Mouse (Mus musculus) heart, embryonic 12.5 days (tissue): ENCODE results near the gene Oser1. TPM values are rescaled to one million over a fixed set of nuclear protein-coding genes. Genes with fewer than 3 reads are reported as not detected.

Source experiments
- ATAC-seq: fragments of 200-750 bp; cut with Nextera tagmentation; 2 replicates; pipeline ENCODE4 v1.8.0; 2017; ENCODE audit warnings: moderate TSS enrichment, moderate library complexity; ENCODE audit not compliant: insufficient number of reproducible peaks, low FRiP score
- H3K27ac ChIP-seq: fragments of 300-500 bp; sonication (generic); 2 replicates; pipeline ENCODE4 v1.5.1; 2016; ENCODE audit warnings: mild to moderate bottlenecking, moderate library complexity; ENCODE audit not compliant: poor library complexity, severe bottlenecking
- H3K27me3 ChIP-seq: fragments of 300-500 bp; sonication (generic); replicated peaks from 2 replicates; pipeline ENCODE4 v1.6.1; 2016; ENCODE audit warnings: mild to moderate bottlenecking, moderate library complexity
- H3K36me3 ChIP-seq: fragments of 300-500 bp; sonication (generic); 2 replicates; pipeline ENCODE4 v1.6.1; 2016; ENCODE audit warnings: mild to moderate bottlenecking, moderate library complexity
- H3K4me1 ChIP-seq: fragments of 300-500 bp; sonication (generic); replicated peaks from 2 replicates; pipeline ENCODE4 v1.6.1; 2016; ENCODE audit warnings: mild to moderate bottlenecking
- H3K4me2 ChIP-seq: fragments of 300-500 bp; sonication (generic); 2 replicates; pipeline ENCODE4 v1.6.1; 2016; ENCODE audit warnings: mild to moderate bottlenecking, moderate library complexity
- H3K4me3 ChIP-seq: fragments of 300-500 bp; sonication (generic); 2 replicates; pipeline ENCODE4 v1.5.1; 2016; ENCODE audit warnings: mild to moderate bottlenecking
- H3K9ac ChIP-seq: fragments of 300-500 bp; sonication (generic); 2 replicates; pipeline ENCODE4 v1.6.1; 2016; ENCODE audit warnings: mild to moderate bottlenecking, moderate library complexity
- H3K9me3 ChIP-seq: fragments of 300-500 bp; sonication (generic); replicated peaks from 2 replicates; pipeline ENCODE4 v1.6.1; 2016; ENCODE audit warnings: mild to moderate bottlenecking, moderate library complexity
- WGBS: fragments of 180-500 bp; shearing (Covaris S2); methylation state at CpG from one replicate; pipeline ENCODE4 v1.1.7; 2016; 5-methylcytosine and 5-hydroxymethylcytosine counted together
- polyA plus RNA-seq: library from polyadenylated mRNA; unstranded; fragments of >200 nt; fragmentation: Nextera tagmentation; extraction: Ambion mirVana; gene quantifications from 2 replicates; pipeline ENCODE4 v1.2.1, GENCODE M21; 2016

Oser1 gene
- polyA plus RNA-seq, 1 experiment from 2014 or later: 55.3 TPM

DNA sequence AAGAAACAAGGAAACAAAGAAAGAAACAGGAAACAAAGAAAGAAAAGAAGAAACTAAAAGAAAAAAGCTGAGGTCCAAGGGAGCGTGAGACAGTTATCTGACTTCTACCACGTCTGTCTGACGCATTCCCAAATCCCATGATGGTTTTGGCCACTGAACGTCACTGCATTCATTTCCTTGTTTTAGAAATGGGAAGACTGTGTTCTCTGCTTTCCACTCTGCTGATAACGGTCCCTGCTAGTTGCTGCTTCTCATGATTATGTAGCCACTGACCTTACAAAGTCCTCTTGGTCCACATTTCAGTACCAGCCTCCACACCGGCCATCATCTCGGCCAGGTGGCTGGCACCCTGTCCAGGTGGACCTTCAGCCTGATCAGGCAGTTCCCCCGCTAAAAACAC lies 25.3 kb downstream of the Oser1 start:
- H3K4me1 ChIP-seq: peaks cover 19% of the 10 kb centered on the region
- WGBS: 30% methylated on average over 8 of the region's 8 CpGs
- no peaks in the 10 kb centered on the region for H3K9me3 ChIP-seq
- no peak overlapping the region for H3K9ac ChIP-seq
- peak overlapping the region; percentile 16 for H3K4me2 ChIP-seq
- peak overlapping the region; percentile 97 for H3K27ac ChIP-seq
- H3K27me3 ChIP-seq: no peaks in the 10 kb centered on the region
- no peak overlapping the region for H3K4me3 ChIP-seq
- H3K36me3 ChIP-seq: no peaks in the 10 kb centered on the region
- no peak for ATAC-seq

DNA sequence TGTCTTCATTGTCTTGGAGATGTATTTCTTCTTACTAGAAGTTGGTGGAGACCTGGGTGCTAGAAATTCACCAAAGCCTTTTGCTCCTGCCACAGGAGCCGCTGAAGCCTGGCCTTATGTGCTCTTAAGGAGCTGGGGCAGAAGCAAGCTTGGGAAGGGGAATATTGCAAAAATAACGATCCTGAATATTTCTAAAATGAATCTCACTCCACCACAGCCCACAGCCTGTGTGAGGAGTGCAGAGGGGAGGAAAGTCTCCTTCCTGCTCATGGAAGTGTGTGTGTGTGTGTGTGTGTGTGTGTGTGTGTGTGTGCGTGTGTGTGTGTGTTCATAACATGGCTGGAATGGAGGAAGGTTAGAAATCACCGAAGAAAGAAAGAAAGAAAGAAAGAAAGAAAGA lies 25.7 kb downstream of the Oser1 start:
- Histone ChIP-seq H3K4me2 (peak overlapping the region; percentile 71), H3K9ac (peak overlapping the region; percentile 97), H3K4me1 (peaks cover 19% of the 10 kb centered on the region), H3K4me3 (peak overlapping the region; percentile 79), H3K27me3 (no peaks in the 10 kb centered on the region), H3K9me3 (no peaks in the 10 kb centered on the region), H3K27ac (peak overlapping the region; percentile 97), H3K36me3 (no peaks in the 10 kb centered on the region)
- ATAC-seq: no peak
- 49% methylated on average over 4 of the region's 4 CpGs for WGBS

DNA sequence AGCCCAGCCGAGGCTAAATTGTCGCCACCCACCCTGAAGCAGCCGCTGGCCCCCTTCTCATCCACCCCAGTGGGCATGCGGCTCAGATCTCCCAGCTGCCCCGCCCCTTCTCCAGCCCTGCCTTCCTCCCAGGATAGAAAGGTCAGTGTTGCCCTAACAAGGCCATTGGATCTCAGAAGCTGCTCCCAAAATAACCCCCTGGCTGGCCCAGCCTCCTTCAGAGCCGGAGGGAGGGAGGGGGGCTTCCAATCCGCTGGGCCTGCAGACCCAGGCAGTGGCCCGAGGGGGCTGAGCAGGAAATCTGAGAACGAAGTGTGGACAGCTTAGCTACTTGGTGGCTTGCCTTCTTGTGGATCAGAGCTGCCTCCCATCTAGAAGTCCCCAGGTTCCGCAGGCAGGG lies 26.6 kb downstream of the Oser1 start, which contains the start of gene Jph2:
TSS of gene Jph2 (minus strand) at position 89 of the 400 bp plus-strand sequence.
- no peaks in the 10 kb centered on the region for H3K9me3 ChIP-seq
- H3K4me1 ChIP-seq: peaks cover 24% of the 10 kb centered on the region
- H3K36me3 ChIP-seq: peaks cover 4% of the 10 kb centered on the region; the same call in 1 of the 2 replicates
- peak; percentile 83 for ATAC-seq
- peak within 1 kb of the TSS; percentile 79 for H3K4me3 ChIP-seq
- no peaks in the 10 kb centered on the region for H3K27me3 ChIP-seq
- WGBS: 3% methylated on average over 10 of the region's 10 CpGs
- H3K4me2 ChIP-seq: peak within 1 kb of the TSS; percentile 71
- H3K9ac ChIP-seq: peak within 1 kb of the TSS; percentile 97
- peak within 1 kb of the TSS; percentile 97 for H3K27ac ChIP-seq

DNA sequence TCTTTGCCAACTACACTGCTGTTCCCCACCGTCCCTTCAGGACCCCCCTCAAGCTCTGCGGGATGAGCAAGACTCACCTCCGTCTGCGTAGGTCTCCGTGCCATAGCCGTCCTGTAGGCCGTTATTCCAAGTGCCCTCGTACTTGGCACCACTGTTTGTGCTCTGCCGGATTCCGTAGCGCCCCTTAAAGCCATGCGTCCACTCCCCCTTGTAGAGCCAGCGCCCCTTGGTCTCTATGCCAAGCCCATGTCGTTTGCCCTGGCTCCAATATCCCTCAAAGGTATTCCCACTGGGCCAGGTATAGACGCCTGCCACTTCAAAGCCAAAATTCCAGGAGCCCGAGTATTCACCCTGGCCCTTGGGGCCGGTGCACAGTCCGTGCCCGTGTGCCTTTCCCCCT lies 27.4 kb downstream of the Oser1 start:
- H3K27ac ChIP-seq: peak overlapping the region; percentile 97
- 41% methylated on average over 19 of the region's 19 CpGs for WGBS
- peak overlapping the region; percentile 79 for H3K4me3 ChIP-seq
- H3K36me3 ChIP-seq: peaks cover 4% of the 10 kb centered on the region; the same call in 1 of the 2 replicates
- H3K4me1 ChIP-seq: peaks cover 32% of the 10 kb centered on the region
- H3K9me3 ChIP-seq: no peaks in the 10 kb centered on the region
- no peaks in the 10 kb centered on the region for H3K27me3 ChIP-seq
- peak overlapping the region; percentile 71 for H3K4me2 ChIP-seq
- peak overlapping the region; percentile 97 for H3K9ac ChIP-seq
- ATAC-seq: no peak

DNA sequence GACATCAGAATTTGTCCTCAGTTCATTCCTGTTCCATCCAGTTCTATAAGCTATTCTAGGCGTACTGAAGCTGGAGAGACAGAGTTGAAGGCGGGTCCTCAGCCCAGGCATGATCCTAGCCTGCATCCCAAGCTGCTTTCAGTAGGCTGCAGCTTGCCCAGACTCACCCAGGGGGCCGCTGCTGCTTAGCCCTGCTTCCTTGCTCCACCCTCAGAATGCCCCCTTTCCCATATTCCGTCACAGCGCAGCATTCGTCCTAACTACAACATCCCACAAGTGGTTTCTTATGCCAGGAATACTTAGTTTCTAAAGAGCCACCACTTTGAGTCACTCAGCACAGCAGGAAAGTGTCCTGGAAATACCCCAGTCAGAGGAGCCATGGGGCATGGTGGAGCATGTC lies 29.5 kb downstream of the Oser1 start:
- WGBS: 51% methylated on average over 6 of the region's 6 CpGs
- H3K27me3 ChIP-seq: no peaks in the 10 kb centered on the region
- H3K9me3 ChIP-seq: no peaks in the 10 kb centered on the region
- peak overlapping the region; percentile 79 for H3K4me3 ChIP-seq
- no peak for ATAC-seq
- H3K27ac ChIP-seq: peak overlapping the region; percentile 97
- H3K9ac ChIP-seq: peak overlapping the region; percentile 97
- H3K36me3 ChIP-seq: peaks cover 13% of the 10 kb centered on the region
- H3K4me2 ChIP-seq: peak overlapping the region; percentile 71
- peaks cover 44% of the 10 kb centered on the region for H3K4me1 ChIP-seq

DNA sequence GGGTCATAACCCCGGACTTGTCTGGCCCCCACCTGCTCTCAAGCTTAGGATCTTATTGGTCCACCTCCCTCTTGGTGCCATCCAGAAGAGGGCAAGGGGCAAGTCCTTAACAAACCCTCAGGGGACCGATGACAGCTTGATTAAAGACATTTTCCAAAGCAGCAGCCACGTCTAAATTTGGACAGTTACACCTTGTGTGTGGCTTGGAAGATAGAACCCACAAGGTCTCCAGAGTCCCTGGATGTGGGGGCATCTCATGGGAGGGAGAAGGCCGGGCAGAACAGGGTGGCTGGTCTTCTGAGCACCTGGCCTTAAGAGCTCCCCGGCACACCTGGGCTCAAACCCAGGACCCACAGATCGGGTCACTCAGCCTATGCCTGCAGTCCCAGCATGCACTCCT lies 30.5 kb downstream of the Oser1 start:
- WGBS: 40% methylated on average over 6 of the region's 6 CpGs
- peak overlapping the region; percentile 71 for H3K4me2 ChIP-seq
- H3K27ac ChIP-seq: peak overlapping the region; percentile 97
- H3K9me3 ChIP-seq: no peaks in the 10 kb centered on the region
- ATAC-seq: no peak
- H3K4me1 ChIP-seq: peaks cover 34% of the 10 kb centered on the region
- peak overlapping the region; percentile 79 for H3K4me3 ChIP-seq
- peak overlapping the region; percentile 97 for H3K9ac ChIP-seq
- no peaks in the 10 kb centered on the region for H3K27me3 ChIP-seq
- peaks cover 20% of the 10 kb centered on the region for H3K36me3 ChIP-seq

DNA sequence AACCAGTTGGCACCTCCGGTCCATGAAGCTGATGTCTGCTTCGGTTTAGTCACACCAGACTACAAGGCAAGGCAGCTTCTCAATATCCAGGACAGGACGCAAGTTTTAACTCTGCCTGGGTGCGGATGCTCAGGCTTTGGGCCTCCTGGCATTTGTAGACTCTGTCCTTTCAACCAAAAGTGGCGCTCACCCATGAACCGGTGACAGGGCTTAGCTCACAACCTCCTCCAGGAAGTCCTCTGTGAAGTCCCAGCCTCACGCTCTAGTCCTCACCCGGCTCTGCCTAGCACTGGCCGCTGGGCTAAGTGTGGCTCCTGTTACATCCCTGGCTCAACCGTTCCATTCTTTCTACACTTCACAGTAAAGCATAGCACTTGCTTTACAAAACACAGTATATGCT lies 31.3 kb downstream of the Oser1 start:
- Histone ChIP-seq H3K27ac (peak overlapping the region; percentile 97), H3K4me3 (peak overlapping the region; percentile 79), H3K4me2 (peak overlapping the region; percentile 71), H3K9ac (peak overlapping the region; percentile 97), H3K36me3 (peaks cover 27% of the 10 kb centered on the region), H3K9me3 (no peaks in the 10 kb centered on the region), H3K27me3 (no peaks in the 10 kb centered on the region), H3K4me1 (peaks cover 27% of the 10 kb centered on the region)
- WGBS: 59% methylated on average over 10 of the region's 10 CpGs
- ATAC-seq: no peak

DNA sequence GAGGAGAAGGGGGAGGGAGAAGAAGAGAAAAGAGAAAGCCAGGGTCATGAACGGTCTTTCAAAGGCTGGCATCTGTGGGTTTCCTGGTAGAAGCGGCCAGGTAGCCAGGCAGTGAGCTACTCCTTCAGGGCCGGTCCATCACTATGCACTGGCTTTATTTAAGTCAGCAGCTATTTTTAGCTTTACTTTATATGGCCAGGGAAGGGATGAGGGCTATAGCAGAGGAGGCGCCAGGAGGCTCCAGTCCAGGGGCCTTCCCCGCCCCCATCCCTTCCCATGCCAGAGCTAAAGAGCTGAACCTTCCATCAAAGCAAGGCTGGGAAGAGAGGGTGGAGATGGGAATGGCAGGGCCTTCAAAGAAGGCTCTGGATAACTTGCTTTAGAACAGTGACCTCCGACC lies 32.1 kb downstream of the Oser1 start:
- Histone ChIP-seq H3K4me1 (peaks cover 32% of the 10 kb centered on the region), H3K36me3 (peaks cover 27% of the 10 kb centered on the region), H3K27me3 (no peaks in the 10 kb centered on the region), H3K27ac (peak overlapping the region; percentile 97), H3K9ac (peak overlapping the region; percentile 71), H3K4me3 (peak overlapping the region; percentile 79), H3K4me2 (peak overlapping the region; percentile 71), H3K9me3 (no peaks in the 10 kb centered on the region)
- peak; percentile 67 for ATAC-seq
- 26% methylated on average over 6 of the region's 6 CpGs for WGBS

DNA sequence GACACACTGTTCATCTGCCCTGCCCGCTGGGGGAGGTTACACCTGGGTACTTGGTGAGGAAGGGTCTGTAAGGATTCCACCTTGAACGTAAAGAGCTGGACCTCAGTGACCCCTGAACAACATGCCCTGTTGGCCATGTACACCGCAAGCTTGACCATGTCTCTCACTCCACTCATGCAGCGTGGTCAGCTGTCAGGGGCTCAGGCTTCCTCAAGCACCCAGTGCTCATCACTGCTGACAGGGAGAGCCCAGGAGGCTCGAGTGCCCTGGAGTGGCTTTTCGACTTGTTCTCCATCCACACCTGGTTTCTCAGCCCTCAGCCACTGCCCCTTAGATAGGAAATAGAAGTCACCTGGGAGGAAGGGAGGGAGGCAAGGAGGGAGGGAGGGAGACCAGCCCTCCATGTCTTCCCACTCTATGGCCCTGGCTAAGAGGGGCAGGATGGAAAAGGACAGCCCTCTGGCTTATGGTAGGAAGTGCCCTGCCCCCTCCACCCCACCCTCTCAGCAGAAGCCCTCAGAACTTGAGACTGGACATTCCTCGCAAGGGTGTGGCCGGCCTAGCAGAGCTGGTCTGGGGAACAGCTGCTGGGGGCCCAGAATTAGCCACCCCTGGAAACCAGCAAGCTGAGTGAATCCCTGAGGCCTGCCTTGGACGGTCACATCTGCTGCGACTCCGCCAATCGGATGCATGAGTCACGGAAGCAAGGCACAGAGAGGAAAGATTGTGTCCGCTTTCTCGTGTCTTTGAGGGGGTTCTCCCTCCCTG lies 37.9 kb downstream of the Oser1 start:
- Histone ChIP-seq H3K9ac (peak overlapping the region; percentile 65), H3K4me1 (peaks cover 71% of the 10 kb centered on the region), H3K27ac (peak overlapping the region; percentile 84), H3K36me3 (peaks cover 38% of the 10 kb centered on the region), H3K27me3 (no peaks in the 10 kb centered on the region), H3K4me3 (peak overlapping the region; percentile 6; the same call in 1 of the 2 replicates), H3K9me3 (0 out of 2 replicates have a peak, but pooled peaks cover 3% of the 10 kb centered on the region), H3K4me2 (peak overlapping the region; percentile 58)
- ATAC-seq: peak; percentile 46
- WGBS: 29% methylated on average over 15 of the region's 15 CpGs

DNA sequence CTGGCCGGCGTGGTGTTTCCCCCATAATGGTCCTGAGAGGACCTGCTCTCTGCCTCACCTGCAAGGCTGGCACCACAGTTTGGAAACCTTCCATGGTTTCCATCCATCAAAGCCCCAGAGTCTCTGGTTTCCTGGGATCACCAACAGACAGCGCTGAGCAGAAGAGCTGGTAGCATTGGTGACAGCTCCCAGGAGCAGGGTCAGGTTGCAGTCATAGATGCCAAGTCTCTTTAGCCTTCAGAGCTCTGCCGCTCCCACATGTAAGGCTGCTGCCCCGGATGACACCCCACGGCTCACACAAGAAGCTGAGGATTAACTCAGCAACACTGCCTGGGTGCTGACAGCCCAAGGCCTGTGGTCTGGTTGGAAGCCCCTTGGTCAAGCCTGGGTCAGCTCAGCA lies 39.4 kb downstream of the Oser1 start:
- Histone ChIP-seq H3K4me2 (peak overlapping the region; percentile 58), H3K36me3 (peaks cover 33% of the 10 kb centered on the region)

DNA sequence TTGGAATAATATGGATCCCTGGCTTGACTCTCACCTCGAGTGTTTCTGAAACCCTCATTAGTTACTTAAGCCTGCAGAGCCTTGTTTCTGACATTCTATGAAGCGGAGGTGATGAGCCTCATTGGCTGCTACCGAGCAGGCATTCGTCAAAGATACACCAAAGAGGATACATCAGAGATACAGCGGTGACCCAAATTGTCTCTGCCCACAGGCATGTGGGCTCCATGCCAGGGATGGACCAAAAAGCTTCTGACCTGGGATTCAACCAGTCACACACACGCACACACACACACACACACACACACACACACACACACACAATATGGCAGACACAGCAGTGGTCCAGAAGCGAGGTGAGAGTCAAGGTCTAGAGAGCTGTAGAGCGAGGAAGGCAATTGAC lies 43.3 kb downstream of the Oser1 start:
- Histone ChIP-seq H3K4me1 (peaks cover 86% of the 10 kb centered on the region), H3K36me3 (peaks cover 27% of the 10 kb centered on the region), H3K27me3 (peaks cover 6% of the 10 kb centered on the region), H3K4me3 (no peak overlapping the region), H3K9me3 (0 out of 2 replicates have a peak, but pooled peaks cover 3% of the 10 kb centered on the region), H3K4me2 (no peak overlapping the region), H3K9ac (no peak overlapping the region), H3K27ac (peak overlapping the region; percentile 93)
- WGBS: 82% methylated on average over 8 of the region's 8 CpGs
- no peak for ATAC-seq

More for the DNA sequence above, 39.4 kb downstream of the Oser1 start:
- no peak for ATAC-seq
- Histone ChIP-seq H3K27ac (peak overlapping the region; percentile 60), H3K4me1 (peaks cover 70% of the 10 kb centered on the region), H3K4me3 (no peak overlapping the region), H3K9ac (peak overlapping the region; percentile 65), H3K27me3 (no peaks in the 10 kb centered on the region), H3K9me3 (0 out of 2 replicates have a peak, but pooled peaks cover 3% of the 10 kb centered on the region)
- WGBS: 54% methylated on average over 6 of the region's 6 CpGs
